Mouse (Mus musculus) ES-Bruce4 (cell line): ENCODE data around the gene Poc1b. TPM values are rescaled to one million over a fixed set of nuclear protein-coding genes. Genes with fewer than 3 reads are reported as not detected.

Experiments
- H3K27ac ChIP-seq: 2 replicates; pipeline ENCODE4 v1.5.1; 2012; ENCODE audit warnings: low read length, inconsistent platforms; ENCODE audit not compliant: insufficient read depth
- H3K27me3 ChIP-seq: 2 replicates; pipeline ENCODE4 v1.6.1; 2012; ENCODE audit warnings: mild to moderate bottlenecking, low read length, inconsistent platforms; ENCODE audit not compliant: control insufficient read depth, poor library complexity, insufficient read depth, severe bottlenecking
- H3K36me3 ChIP-seq: 2 replicates; pipeline ENCODE4 v1.6.1; 2012; ENCODE audit warnings: inconsistent platforms, mild to moderate bottlenecking, low read length, moderate library complexity; ENCODE audit not compliant: control insufficient read depth, poor library complexity, insufficient read depth, severe bottlenecking
- H3K4me1 ChIP-seq: one replicate; pipeline ENCODE4 v1.8.1; 2011; ENCODE audit warnings: low read length; ENCODE audit not compliant: control insufficient read depth, insufficient read depth
- H3K4me3 ChIP-seq: 2 replicates; pipeline ENCODE4 v1.5.1; 2011; ENCODE audit warnings: low read depth, mild to moderate bottlenecking, low read length
- H3K9ac ChIP-seq: 2 replicates; pipeline ENCODE4 v1.6.1; 2012; ENCODE audit warnings: low read depth, mild to moderate bottlenecking, inconsistent platforms; ENCODE audit not compliant: poor library complexity, severe bottlenecking
- H3K9me3 ChIP-seq: replicated peaks from 2 replicates; pipeline ENCODE4 v1.6.1; 2012; ENCODE audit warnings: mild to moderate bottlenecking, low read length, inconsistent platforms; ENCODE audit not compliant: control insufficient read depth, poor library complexity, insufficient read depth, severe bottlenecking
- CTCF ChIP-seq: IDR thresholded peaks from one replicate; pipeline ENCODE4 v1.8.1; 2011; ENCODE audit warnings: low read depth, low read length
- EP300 ChIP-seq: IDR thresholded peaks from 2 replicates; pipeline ENCODE4 v1.6.1; 2011; ENCODE audit warnings: low read depth, low read length; ENCODE audit not compliant: insufficient read depth
- POLR2A ChIP-seq: IDR thresholded peaks from one replicate; pipeline ENCODE4 v1.8.1; 2011; ENCODE audit warnings: low read length; ENCODE audit not compliant: insufficient read depth
- polyA plus RNA-seq: library from polyadenylated mRNA; stranded (reverse); fragments of >200 nt; gene quantifications from 2 replicates; pipeline ENCODE4 v1.2.4, GENCODE M21; 2011; ENCODE audit warnings: low read depth; ENCODE audit not compliant: missing spikeins, insufficient read depth, insufficient read length

Gene Poc1b
- polyA plus RNA-seq, 1 experiment, result 17.8 TPM

DNA sequence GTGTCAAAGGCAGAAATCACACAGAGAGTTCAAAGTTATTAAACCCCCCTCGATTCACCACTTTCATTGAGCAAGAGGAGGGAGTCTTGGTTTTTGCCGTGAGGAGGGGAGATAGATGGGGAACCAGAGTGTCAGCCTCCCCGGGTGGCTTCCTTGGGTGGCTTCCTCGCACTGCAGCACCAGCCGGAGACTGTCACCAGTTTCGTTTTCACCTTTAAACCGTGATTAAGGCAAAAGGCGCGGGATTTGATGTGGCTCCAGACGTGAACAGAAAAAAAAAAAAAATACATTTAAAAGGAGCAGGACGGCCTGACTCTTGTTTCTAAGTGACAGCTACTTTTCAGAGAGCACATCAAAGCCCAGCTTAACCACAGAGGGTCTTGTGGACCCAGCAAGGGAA lies 97.7 kb downstream of the Poc1b start:
- Histone ChIP-seq H3K4me1 (peaks cover 7% of the 10 kb centered on the region), H3K27me3 (no peaks in the 10 kb centered on the region), H3K9me3 (no peaks in the 10 kb centered on the region), H3K9ac (peak overlapping the region; percentile 70), H3K36me3 (no peaks in the 10 kb centered on the region), H3K27ac (0 out of 2 replicates have a peak overlapping the region, but pooled peaks have one; percentile 20), H3K4me3 (no peak overlapping the region)
- TF ChIP-seq CTCF, result no peak
- TF ChIP-seq POLR2A, result no peak
- no peak for TF ChIP-seq EP300

DNA sequence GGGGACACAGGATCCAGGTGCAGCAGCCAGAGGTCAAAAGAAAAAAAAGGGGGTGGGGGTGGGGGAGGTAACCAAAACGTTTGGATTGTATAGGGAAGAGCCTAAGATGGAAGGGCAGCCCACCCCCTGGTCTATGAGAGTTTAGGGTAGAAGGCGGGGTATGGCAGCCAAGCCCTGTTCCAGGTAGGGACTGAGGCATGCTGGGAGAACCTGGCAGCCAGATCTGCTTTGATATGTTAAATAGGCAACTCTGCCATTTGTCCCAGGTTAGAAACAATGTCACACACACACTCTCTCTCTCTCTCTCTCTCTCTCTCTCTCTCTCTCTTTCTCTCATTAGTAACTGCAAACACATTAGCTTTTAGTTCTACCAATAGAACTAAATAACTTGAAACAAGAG lies 100.3 kb downstream of the Poc1b start:
- Histone ChIP-seq H3K27ac (no peak overlapping the region), H3K27me3 (no peaks in the 10 kb centered on the region), H3K9ac (no peak overlapping the region), H3K36me3 (no peaks in the 10 kb centered on the region), H3K9me3 (no peaks in the 10 kb centered on the region), H3K4me1 (peaks cover 4% of the 10 kb centered on the region), H3K4me3 (no peak overlapping the region)
- TF ChIP-seq CTCF, result no peak
- TF ChIP-seq EP300, result peak; percentile 80; the same call in 1 of the 2 replicates

GRCm38 (mm10) chr10:99209146-99209800 lies 102.4 kb downstream of the Poc1b start:
- Histone ChIP-seq H3K9me3 (no peaks in the 10 kb centered on the region), H3K9ac (no peak overlapping the region), H3K27me3 (no peaks in the 10 kb centered on the region), H3K4me3 (no peak overlapping the region), H3K36me3 (no peaks in the 10 kb centered on the region), H3K4me1 (peaks cover 4% of the 10 kb centered on the region), H3K27ac (no peak overlapping the region)
- TF ChIP-seq EP300, result no peak
- no peak for TF ChIP-seq POLR2A
- TF ChIP-seq CTCF, result no peak

- peaks cover 5% of the 10 kb centered on the region; the same call in 1 of the 2 replicates for H3K9me3 ChIP-seq
- H3K4me1 ChIP-seq, result peaks cover under 1% of the 10 kb centered on the region
- no peak overlapping the region for H3K4me3 ChIP-seq
- H3K27ac ChIP-seq, result no peak overlapping the region
- no peaks in the 10 kb centered on the region for H3K27me3 ChIP-seq
- no peak overlapping the region for H3K9ac ChIP-seq
- TF ChIP-seq EP300, result no peak
- no peak for TF ChIP-seq CTCF
- TF ChIP-seq POLR2A, result no peak
- no peaks in the 10 kb centered on the region for H3K36me3 ChIP-seq
Measured at GRCm38 (mm10) chr10:99211021-99211420, 104.2 kb downstream of the Poc1b start.

DNA sequence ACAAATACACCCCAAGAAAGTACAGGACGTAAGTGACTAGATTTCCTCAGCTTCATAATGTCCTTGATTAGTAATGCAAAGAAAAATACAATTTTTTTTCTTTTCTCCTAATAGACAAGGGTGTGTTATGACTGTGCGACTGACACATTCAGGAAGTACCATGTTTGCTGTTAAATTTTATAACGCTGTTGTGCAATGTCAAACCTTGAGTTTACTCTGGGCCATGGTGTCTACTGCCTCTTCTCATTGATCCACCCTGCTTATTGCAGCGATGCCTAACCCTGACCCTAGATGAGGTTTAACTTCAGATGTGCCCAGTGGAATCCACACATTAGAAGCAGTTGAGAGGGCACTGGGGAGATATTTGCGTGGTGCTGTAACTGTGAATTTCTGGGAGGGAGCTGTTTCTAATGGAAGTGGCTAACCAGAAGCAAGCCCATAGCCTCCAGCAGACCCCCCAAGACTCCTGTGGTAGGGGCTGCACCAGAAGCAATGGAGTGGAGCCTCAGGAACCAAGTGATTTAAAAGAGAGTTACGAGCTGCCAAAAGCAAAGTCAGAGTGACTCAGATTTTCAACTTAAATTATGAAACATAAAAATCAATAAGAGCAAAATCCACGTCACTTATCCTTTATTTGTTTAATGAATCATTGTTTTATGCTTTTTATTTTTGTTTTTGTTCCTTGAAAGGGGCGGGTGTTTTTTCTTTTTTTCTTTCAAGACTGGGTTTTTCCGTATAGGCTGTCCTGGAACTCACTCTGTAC lies 104.8 kb downstream of the Poc1b start:
- H3K4me3 ChIP-seq, result no peak overlapping the region
- TF ChIP-seq CTCF, result no peak
- TF ChIP-seq EP300, result no peak
- TF ChIP-seq POLR2A, result no peak
- no peak overlapping the region for H3K9ac ChIP-seq
- H3K4me1 ChIP-seq, result no peaks in the 10 kb centered on the region
- no peaks in the 10 kb centered on the region for H3K27me3 ChIP-seq
- H3K36me3 ChIP-seq, result no peaks in the 10 kb centered on the region
- peaks cover 6% of the 10 kb centered on the region; the same call in 1 of the 2 replicates for H3K9me3 ChIP-seq
- H3K27ac ChIP-seq, result no peak overlapping the region
